ENCODE assay signal across 17 mouse cellular contexts in the genomic region with DNA sequence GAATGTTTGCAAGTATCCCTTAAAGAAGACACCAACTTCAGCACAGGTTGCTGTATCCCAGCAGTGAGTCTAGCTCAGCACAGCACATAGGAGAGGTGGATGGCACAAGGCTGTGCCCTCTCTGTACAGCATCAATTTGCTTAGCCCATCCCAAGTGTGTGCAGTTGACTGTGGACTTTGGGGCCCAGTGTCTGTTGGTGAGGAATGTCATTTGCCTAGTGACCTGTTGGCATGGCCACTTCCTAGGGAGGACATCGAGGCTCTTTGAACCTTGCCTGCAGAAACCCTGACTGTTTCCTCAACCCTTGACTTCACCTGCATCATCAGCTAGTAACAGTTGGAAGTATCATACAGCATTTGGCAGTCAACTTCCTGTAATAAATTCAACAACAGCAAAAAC.
"Had no signal": no experiment of that assay in that cellular context is flagged by ENCODE, and none has a peak within 500 bp of the region (broad histone marks: within the 10 kb centered on the region; RNA-seq: fewer than 3 reads in every experiment).

No protein-coding gene starts in this region.

- ATAC-seq: lung, postnatal 0 days; midbrain, embryonic 13.5 days; midbrain, embryonic 15.5 days had no signal

- H3K27ac ChIP-seq: lung, embryonic 15.5 days; macrophage; midbrain, embryonic 13.5 days; midbrain, embryonic 15.5 days; neural tube, embryonic 12.5 days; stomach, embryonic 15.5 days; stomach, postnatal 0 days had no signal

- H3K4me3 ChIP-seq: lung, embryonic 15.5 days; megakaryocyte, embryonic 14.5 days; midbrain, embryonic 13.5 days; midbrain, embryonic 15.5 days; neural tube, embryonic 12.5 days; stomach, embryonic 15.5 days had no signal

- DNase-seq: lung, adult 2 months; lung, postnatal 14 days; lung, postnatal 36 days; right cerebral cortex, postnatal 14 days; thymus, adult 2 months; thymus, postnatal 25 days; thymus, postnatal 4 days had no signal

- H3K36me3 ChIP-seq: lung, embryonic 15.5 days; midbrain, embryonic 13.5 days; midbrain, embryonic 15.5 days; neural tube, embryonic 12.5 days had no signal

- H3K9ac ChIP-seq: lung, embryonic 15.5 days; midbrain, embryonic 13.5 days; midbrain, embryonic 15.5 days; neural tube, embryonic 12.5 days; stomach, embryonic 15.5 days had no signal

- H3K27me3 ChIP-seq: lung, embryonic 15.5 days; megakaryocyte, embryonic 14.5 days; midbrain, embryonic 13.5 days; midbrain, embryonic 15.5 days; neural tube, embryonic 12.5 days; stomach, embryonic 15.5 days had no signal

- H3K4me1 ChIP-seq: lung, embryonic 15.5 days; megakaryocyte, embryonic 14.5 days; midbrain, embryonic 13.5 days; midbrain, embryonic 15.5 days; neural tube, embryonic 12.5 days; stomach, embryonic 15.5 days had no signal

- H3K4me2 ChIP-seq: lung, embryonic 15.5 days; midbrain, embryonic 11.5 days; midbrain, embryonic 13.5 days; midbrain, embryonic 15.5 days; neural tube, embryonic 12.5 days; stomach, embryonic 15.5 days had no signal

- H3K9me3 ChIP-seq: lung, embryonic 15.5 days; stomach, embryonic 15.5 days had no signal
